Mouse (Mus musculus) heart, postnatal 10 days (tissue): ENCODE measurements around the gene Fen1. TPM values are rescaled to one million over a fixed set of nuclear protein-coding genes. Genes with fewer than 3 reads are reported as not detected.

Experiments
- DNase-seq, 2 experiments: peaks; one replicate each; pipeline ENCODE4 v3.0.0; 2021
- intact Hi-C: fragments of 180-260 bp; cut with DNase I; formaldehyde crosslinking; loops from one replicate; pipeline ENCODE4 v1.15.1; 2025
- total RNA-seq, 2 experiments: library from RNA; stranded (reverse); gene quantifications; 2 replicates each; pipeline ENCODE4 v1.2.3; 2021

Fen1 gene
- 10 to 100 TPM; 12.3 to 14.4 TPM for total RNA-seq

DNA sequence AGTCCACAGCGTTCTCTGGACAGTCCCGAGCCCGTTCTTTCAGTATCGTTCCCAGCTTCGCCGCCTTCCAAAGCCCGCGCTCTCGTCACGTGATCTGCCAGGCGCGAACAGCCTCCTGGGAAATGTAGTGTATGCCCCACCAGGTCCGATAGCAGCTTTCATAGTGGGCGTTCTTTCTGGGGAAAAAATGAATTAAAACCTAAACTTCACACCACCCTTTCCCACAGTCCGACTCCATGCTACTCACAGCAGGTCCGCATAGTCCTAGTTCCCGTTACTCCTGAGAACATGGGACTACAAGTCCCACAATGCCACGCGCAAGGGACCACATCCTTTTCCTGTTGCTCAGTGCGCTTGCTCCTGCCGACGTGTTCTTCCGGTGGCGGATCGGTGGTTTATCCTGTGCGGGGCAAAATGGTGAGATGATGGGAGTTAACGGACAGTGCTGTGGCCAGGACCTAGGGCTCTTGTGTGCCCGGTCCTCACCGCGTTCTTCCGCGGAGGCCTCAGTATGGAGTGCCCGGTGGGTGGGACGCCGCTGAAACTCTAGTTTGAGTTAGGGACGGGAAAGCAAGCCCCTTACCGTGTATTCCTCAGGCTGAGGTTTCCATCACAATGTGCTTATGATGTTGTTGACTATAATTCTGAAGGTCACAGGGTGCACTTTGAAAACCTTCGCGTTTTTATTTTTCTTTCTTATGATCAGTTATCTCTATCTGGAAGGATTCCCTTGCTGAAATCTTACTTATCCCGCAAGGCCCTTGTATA is at the start of gene Fen1, which contains the start of gene Tmem258:
Fen1 (minus strand) TSS at position 322 of the 768 bp plus-strand sequence.
Tmem258 (plus strand) TSS at position 167 of the 768 bp plus-strand sequence.
- intact Hi-C loops, result no loop called here

DNA sequence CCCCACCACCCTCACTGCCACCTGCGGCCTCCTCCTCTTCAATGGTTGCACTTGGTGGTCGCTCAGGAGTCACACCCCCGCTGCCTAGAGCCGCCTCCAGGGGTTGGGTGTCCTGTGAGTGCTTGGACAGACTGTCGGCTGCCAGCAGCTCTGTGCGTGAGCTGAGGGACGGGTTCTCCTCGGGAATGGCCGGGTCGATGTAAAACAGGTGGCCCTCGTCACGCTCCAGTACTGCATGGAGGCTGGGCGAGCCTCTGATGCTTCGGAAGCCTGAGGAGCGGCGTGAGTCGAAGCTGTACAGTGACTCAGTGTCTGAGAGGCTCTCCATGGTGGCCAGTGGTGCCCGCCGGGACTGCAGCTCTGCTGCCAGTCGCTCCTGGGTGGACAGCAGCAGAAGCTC is 44.2 kb upstream of the Fen1 start:
- peak; percentile 29 to 44 for DNase-seq

More for the DNA sequence above, at the start of gene Fen1, which contains the start of gene Tmem258:
- peak; percentile 94 to 97 for DNase-seq

DNA sequence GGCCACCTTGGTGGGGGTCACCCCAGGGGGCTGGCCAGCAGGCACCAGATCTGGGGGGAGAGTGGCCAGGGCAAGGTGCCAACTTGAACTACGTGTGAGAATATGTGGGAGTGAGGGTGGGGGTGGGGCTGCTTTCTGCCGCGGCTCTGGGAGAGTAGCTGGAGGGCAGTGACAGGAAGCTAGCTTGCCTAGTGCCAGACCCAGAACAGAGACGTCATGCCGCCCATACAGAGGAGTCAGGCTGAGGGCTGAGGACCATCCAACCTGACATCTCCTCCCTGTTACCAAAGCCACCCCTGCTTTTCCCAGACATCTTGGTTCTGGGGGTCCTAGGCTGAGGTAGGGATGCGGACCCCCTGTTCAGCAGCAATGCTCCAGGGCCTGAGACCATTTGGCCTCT is 43.2 kb upstream of the Fen1 start:
- no peak for DNase-seq
- intact Hi-C loops, result no loop called here

More for the DNA sequence above, 44.2 kb upstream of the Fen1 start:
- intact Hi-C loops, result no loop called here

DNA sequence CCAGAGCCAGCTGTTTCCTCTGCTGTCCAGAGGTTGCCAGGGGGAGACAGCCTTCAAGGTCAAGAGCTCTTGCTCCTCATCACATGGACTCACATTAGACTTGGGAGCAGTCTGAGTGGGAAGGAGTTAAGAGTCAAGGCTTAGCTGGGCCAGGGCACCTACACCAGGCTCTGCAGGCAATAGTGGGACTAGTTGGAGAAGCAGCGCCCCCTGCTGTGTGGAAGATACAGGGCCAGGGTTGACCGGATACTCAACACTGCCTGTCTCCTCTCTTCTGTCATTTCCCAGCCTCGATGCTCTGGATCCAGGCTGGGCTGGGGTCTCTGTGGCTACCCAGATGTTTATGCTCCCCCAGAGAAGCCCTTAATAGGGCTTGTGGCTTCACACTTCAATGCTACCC is 40.2 kb upstream of the Fen1 start:
- intact Hi-C loops, result no loop called here
- DNase-seq, result peak; percentile 42 to 68

DNA sequence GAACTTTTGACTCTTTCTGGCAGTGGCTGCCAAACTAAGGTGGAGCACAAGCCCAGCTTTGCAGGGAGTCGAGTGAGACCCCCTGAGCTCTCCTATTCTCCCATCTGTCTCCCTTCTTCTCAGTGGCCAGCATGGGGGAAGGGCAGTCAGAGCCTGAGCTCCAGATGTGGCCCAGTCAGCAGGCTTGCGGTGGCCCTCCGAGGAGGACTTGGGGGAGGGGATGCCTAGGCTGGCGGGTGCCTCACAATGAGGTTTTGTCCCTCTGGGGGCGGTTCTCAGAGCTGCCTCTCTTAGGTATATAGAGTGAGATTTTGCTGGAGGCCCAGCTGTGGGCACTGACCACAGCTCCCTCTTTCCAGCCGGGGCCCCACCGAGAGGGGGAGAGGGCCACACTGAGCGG is 38.9 kb upstream of the Fen1 start:
- no peak for DNase-seq
- intact Hi-C loops, result no loop called here

DNA sequence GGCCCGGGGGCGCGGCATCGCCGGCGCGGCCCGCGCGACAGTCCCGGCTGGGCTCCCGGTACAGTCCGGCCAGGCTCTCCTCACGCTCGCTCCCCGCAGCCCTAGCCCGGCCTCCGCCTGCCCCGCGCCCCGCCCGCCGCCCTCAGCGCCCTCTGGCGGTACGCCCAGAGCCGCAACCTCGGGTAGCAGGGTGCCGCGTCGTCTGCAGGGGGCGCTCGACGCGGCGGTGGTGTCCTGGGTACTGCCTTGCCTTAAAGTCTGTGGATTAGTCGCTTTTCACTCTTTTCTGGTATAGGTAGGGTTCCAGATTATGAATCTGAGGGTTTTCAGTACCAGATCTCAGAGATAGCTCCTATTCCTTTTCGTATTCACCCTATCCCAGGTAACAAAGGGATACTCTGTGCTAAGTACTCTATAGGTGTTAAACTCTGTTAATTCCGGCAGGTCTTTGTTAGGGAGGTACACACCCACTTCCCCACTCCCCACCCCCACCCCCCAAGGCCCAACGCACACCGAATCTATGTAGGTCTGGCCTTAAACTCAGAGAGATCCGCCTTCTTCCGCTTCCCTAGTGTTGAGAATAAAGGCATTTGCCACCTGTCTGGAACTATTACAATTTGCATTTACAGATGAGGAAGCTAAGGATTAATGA is 36.8 kb upstream of the Fen1 start, which contains the start of gene Myrf:
Myrf (minus strand) TSS at position 95 of the 652 bp plus-strand sequence.
- intact Hi-C loops, result no loop called here
- peak; percentile 77 to 85 for DNase-seq

DNA sequence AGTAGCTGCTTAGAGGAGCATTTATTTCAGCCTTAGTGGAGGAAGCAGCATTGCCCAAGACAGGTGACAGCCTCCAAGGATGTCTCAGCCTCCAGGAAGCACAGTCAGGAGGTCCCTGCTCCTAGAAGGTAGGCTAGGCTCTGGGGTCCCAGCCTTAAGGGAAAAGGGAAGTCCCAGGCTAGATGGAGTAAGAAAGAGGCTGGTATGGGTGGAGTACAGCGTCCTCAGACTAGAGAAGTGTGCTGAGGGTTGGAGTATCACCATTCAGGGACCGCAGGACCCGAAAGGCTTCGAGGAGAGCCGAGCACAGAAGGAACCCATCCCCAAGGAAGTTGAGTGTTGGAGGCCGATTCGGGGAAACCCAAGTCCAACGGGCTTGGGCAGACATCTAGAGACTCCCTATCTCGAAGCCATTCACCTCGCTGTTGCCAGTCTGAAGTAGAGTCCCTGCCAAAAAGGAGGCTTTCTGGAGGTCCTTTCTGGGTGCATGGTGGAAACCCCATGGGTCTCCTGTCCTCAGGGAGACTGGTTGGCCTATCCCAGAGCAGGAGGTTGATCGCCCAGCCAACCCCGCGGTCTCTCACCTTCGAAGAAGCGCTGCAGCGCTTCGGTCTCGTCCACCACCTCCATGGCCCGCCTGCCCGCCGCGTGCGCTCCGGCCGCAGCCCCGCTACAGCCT is 36.1 kb upstream of the Fen1 start:
- DNase-seq, result no peak
- intact Hi-C loops, result no loop called here

DNA sequence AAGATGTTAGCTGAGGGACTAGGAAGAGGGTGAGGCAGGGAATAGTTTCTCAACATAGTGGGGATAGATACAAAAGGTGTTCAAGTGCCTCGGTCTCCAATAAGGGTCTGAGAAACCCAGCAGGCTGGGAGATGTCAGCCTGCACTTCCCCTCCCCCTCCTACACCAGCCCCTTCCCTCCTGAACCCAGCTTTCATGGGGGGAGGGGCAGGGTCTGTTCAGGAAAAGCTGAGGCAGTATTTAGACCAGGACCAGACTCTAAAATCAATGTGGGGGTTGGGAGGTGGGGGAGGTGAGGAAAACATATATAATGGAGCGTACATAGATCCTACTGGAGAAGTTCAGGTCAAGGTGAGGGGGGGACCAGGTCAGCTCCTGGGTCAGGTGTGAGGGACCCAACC is 35.5 kb upstream of the Fen1 start:
- no peak for DNase-seq
- intact Hi-C loops, result no loop called here

DNA sequence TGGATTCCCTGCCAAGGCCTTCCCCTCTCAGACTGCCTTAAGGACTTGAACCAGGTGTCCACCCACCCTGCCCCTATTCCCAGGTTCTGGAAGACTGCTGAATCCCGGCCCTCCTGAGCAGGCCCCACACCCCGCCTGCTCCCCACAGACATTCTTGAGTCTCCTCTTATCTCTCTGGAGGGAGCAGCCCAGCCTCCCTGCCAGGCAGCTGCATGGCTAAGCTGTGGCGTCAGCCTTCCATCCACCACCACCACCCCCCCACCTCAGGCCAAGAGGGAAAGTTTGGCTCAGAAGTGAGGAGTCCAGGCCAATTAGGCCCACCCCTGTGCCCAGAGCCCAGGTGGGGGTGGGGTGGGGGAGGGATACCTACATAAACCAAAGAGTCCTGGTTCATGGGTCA is 34.5 kb upstream of the Fen1 start:
- DNase-seq, result peak; percentile 26 to 30
- intact Hi-C loops, result no loop called here

DNA sequence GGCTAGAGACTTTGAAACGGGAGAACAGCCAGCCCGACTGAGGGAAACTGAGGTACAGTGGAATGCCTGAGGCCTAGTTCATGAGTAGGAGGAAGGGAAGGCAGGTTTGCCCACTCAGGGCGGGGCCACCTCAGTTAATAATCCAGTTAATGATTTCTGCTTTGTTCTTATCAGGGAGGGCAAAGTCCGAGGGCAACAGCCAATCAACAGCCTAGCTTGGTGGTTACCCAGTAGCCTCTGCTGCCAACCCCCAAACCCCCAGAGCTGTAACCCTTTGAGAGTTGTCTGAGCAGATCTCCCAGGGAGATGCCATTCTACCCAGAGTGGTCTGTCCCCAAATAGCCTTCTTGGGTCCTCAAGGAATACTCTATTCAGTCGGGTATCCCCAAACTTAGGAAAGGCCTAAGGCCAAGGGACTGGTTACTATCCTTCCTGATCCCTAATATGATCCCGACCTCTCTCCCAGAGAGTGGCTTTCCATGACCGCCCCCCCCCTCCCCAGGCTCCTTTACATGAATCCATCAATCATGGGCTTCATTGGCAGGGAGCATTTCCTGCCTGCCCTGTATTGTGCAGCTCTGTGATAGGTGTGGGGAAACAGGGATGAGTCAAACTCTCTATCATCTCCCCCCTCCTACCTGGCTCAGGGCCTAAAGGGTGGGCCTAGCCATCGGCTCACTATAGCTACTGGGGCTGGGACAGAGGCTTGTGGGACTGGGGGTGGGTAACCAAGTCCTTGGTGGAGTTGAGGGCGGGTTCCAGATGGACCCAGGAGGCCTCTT is 32.0 kb upstream of the Fen1 start:
- no peak for DNase-seq
- intact Hi-C loops, result no loop called here

DNA sequence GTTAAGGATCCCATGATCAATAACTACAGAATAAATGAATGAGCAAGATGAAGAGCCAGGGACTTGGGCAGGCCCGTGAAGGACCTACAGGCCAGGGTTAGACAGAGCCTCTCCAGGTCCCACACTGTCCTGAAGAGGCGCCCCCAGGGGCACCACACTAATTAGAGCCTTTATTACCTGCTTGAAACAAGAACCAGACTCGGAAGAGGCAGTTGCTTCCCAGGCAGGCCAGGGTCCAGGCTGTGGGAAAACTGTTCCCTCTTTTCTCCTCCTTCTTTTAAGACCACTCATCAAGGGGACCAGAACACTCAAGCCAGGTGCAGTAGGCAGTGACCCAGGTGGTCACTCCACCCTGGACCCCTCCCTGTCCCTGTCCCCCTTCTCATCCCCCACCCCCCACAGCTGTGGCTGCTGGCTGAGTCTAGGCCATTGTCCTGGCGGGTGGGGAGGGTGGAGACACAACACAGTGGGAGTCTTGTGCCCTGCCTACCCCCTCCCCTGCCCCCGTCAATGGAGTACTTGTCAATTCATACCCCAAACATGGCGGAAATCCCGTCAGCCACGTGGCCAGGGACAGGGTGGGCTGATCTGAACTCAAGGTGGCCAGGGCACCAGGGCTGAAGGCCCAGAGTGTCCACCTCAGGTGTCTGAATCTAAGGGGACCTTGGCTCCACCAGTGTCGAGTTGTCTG is 28.5 kb upstream of the Fen1 start:
- no peak for DNase-seq
- intact Hi-C loops, result no loop called here

DNA sequence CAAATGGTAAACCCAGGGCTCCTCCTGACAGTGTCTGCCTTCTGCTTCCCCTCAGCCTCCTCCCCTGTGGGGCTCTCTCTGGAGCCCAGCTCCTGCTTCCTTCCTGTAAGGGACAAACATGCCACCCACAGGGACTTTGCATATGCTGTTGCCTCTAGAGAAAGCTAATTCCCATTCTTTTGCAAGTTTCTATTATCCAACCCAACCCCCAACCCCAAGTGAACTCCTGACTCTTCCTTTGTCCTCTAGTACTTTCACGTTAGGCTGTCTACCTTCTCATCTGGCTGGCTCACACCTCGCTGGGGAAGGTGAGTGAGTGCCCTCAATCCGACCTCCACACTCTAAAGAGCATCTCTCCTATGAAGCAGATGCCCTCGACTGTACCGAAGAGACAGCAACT is 27.9 kb upstream of the Fen1 start:
- DNase-seq, result no peak
- intact Hi-C loops, result no loop called here

DNA sequence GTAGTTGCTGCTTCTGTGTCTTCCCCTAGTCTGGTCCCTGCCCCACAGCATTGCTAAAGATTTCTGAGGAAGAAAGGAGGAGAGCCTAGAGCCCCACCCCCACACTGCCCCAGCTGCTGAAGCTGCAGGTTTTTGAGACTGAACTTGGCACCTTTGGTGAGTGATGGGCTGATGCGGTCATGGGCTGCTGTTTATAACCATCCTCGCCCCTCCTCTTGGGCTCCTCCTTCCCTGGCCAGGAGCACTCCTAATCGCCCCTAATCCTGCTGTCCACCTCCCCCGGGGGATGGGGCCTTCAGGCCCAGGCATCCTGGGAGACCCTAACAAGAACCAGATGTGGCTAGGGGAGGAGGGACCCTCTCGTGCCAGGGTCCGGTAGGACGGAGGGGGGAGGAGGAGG is 27.0 kb upstream of the Fen1 start:
- intact Hi-C loops, result no loop called here
- no peak for DNase-seq

DNA sequence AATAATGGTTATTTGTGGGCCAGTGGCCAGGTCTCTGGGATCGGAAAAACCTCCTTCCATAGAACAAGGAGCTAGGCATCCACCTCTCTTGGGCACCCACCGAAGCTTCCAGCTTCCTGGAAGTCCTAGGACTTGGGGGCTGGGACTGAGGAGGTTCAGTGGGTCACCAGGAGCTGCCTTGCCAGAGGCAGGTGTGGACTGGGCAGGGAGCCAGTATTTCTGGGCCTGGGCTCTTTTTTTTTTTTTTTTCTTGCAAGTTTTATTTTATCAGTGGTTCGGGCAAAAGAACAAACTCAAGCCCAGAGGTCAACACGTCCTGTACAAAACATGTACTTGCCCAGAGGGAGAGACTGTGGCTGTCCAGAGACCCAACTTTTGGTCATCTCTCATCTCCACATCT is 21.8 kb upstream of the Fen1 start:
- no peak for DNase-seq
- intact Hi-C loops, result no loop called here

DNA sequence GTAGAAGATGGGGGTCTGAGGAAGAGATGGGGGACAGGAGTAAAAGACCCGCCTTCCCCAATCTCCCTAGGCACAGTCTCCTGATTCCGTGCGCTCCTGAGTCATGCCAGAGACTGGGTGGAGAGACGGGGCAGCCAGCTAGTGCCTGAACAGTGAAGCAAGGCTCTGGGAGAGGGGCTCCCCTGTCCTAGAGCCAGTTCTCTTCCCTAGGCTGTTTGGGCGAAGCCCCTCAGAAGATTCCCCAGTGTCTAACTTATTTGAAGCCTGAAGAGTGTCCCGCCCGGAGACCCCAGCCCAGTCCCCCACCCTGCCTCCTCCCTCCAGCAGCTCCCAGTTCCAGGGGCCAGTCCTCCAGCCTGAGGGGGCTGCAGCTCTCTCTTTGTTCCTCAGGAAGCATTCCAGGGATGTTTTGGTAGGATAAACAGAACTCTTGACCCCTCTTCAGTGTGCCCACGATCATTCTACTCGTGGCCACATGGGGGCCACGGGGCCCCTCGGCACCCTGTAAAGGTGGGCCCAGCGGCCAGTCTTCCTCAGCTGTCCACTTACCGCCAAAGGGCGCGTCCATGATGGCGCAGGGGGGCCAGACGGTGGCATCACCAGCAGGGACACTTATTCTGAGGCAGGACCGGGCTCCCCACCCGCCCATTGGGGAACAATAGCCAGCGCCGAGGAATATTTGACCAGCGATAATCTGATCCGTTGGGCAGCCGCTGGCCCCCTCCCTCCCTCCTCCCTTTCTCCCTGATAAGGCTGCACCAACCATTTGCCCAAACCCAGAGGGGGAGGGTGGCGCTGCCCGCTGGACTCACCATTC is 20.9 kb upstream of the Fen1 start:
- intact Hi-C loops, result no loop called here
- DNase-seq, result no peak

DNA sequence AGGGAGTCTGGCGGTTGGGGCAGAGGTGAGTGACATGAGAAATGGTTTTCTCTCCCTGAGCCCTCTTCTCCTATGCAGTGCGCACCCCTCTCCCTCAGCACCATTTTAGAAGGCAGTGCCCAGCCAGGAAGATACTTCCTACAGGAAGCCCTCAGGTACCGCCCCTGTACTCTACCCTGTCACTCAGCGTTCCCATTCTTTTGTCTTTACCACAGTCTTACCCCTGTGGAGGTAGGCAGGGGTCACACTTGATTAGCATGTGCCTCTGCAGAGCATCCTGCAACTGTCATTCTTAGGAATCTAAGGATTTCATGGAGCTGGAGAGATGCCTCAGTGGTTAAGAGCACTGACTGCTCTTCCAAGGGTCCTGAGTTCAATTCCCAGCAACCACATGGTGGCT is 19.6 kb upstream of the Fen1 start:
- no peak for DNase-seq
- intact Hi-C loops, result no loop called here

DNA sequence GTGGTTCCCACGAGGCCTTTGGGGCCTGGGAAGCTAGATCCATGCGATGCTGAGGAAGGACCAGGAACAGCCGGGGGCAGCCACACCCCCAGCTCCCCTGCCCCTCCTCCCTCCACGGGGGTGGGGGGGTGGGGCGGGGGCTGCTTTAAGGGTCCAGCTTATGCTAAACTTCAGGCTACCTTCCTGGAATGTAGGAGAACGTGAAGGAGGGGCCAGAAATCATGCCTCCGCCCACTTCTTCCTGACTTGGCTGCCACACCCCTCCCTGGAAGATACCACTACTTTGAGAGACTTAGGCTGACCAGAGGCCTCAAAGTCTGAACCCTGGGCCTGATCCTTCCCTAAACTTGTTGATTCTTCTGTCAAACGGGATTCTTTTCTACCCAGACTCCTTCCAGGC is 18.7 kb upstream of the Fen1 start:
- DNase-seq, result no peak
- intact Hi-C loops, result no loop called here

DNA sequence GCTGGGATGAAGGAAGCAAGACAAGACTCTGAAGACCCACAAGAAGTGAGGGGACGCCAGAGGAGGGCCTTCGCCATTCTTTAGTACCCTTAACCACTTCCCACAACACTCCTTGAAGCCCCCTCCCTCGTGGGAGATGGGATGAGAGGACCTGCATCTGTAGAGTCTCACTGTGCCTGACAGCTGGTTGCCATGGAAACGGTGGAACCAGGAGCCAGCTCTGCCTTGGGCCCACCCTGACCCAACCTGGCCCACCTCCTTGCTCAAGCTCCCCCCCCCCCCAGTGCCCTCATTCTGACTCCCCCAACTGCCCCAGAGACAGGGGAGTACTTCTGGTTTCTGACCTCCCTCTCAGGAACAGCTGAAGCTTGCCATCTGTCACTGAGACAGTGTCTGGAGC is 17.6 kb upstream of the Fen1 start:
- no peak for DNase-seq
- intact Hi-C loops, result no loop called here

DNA sequence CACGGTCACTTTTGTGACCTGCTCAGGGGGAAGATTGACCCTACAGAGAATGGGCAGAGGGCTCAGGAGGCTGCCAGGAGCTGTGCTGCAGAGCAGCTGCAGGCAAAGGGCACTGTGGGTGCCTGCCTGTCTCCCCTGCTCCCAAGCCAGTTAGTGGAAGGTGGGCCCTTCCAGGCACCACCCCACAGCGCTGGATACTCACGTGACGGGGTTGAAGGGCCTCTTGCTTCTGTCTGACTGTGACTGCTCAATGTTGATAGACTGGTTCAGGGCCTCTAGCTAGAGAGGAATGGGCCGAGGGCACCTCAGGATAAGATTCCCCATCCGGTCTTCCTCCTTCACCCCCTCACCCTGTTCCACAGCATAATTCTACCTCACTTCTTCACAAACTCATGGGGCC is 15.6 kb upstream of the Fen1 start:
- no peak for DNase-seq
- intact Hi-C loops, result no loop called here
